Mouse (Mus musculus) C2C12 (cell line): Measurements from ENCODE around the gene Bfsp2. TPM values are rescaled to one million over a fixed set of nuclear protein-coding genes. Genes with fewer than 3 reads are reported as not detected.
"Not testable (repeated sequence)": the region's sequence is repeated elsewhere in the genome, so short reads cannot be mapped to it uniquely, and the experiment has no call there.

Source experiments
- H3K27me3 ChIP-seq: one replicate; pipeline ENCODE4 v1.6.1; 2011; ENCODE audit not compliant: control insufficient read depth, insufficient read depth, insufficient read length
- H3K36me3 ChIP-seq: one replicate; pipeline ENCODE4 v1.6.1; 2011; ENCODE audit not compliant: control insufficient read depth, insufficient read depth
- H3K4me3 ChIP-seq: one replicate; pipeline ENCODE4 v1.5.1; 2011; ENCODE audit warnings: mild to moderate bottlenecking, control low read depth; ENCODE audit not compliant: poor library complexity, insufficient read depth, severe bottlenecking
- H3K79me2 ChIP-seq: one replicate; pipeline ENCODE4 v1.6.1; 2011; ENCODE audit not compliant: control insufficient read depth, insufficient read depth
- H3K79me3 ChIP-seq: one replicate; pipeline ENCODE4 v1.6.1; 2011; ENCODE audit warnings: low read depth, control low read depth
- H3ac ChIP-seq: one replicate; pipeline ENCODE3; 2011; ENCODE audit warnings: low read depth; ENCODE audit not compliant: control insufficient read depth, insufficient read length
- CEBPB ChIP-seq: IDR thresholded peaks from one replicate; pipeline ENCODE4 v1.6.1; 2011; ENCODE audit warnings: low read depth, mild to moderate bottlenecking, control low read depth, moderate library complexity
- CTCF ChIP-seq: IDR thresholded peaks from one replicate; pipeline ENCODE4 v1.5.1; 2011; ENCODE audit not compliant: control insufficient read depth, insufficient read depth, insufficient read length
- FOSL1 ChIP-seq: IDR thresholded peaks from one replicate; pipeline ENCODE4 v1.8.0; 2011; ENCODE audit warnings: mild to moderate bottlenecking, low read length; ENCODE audit not compliant: poor library complexity, insufficient read depth, severe bottlenecking
- MAX ChIP-seq: IDR thresholded peaks from one replicate; pipeline ENCODE4 v1.6.1; 2011; ENCODE audit warnings: mild to moderate bottlenecking, control low read depth
- MYOD1 ChIP-seq: IDR thresholded peaks from one replicate; pipeline ENCODE4 v1.6.1; 2011; ENCODE audit warnings: low read depth; ENCODE audit not compliant: control insufficient read depth, insufficient read length
- MYOG ChIP-seq: IDR thresholded peaks from one replicate; pipeline ENCODE4 v1.6.1; 2011; ENCODE audit not compliant: control insufficient read depth, insufficient read length; ENCODE audit errors: extremely low read depth
- USF1 ChIP-seq: IDR thresholded peaks from one replicate; pipeline ENCODE4 v1.6.1; 2011; ENCODE audit warnings: low read depth, mild to moderate bottlenecking, control low read depth, moderate library complexity
- polyA plus RNA-seq: library from polyadenylated mRNA; unstranded; fragments of >200 nt; fragmentation: generic; extraction: Trizol; gene quantifications from one replicate; pipeline ENCODE4 v1.2.1, GENCODE M21; 2012; ENCODE audit warnings: missing spikeins

The Bfsp2 gene
- polyA plus RNA-seq, 1 experiment, result 0.22 TPM

- Histone ChIP-seq H3K27me3 (no peaks in the 10 kb centered on the region), H3K79me2 (no peaks in the 10 kb centered on the region), H3K36me3 (no peaks in the 10 kb centered on the region), H3K79me3 (no peaks in the 10 kb centered on the region), H3K4me3 (no peak overlapping the region), H3ac (no peak overlapping the region)
- TF ChIP-seq MYOD1, result no peak
- TF ChIP-seq USF1, result no peak
- no peak for TF ChIP-seq MAX
- TF ChIP-seq CTCF, result no peak
- no peak for TF ChIP-seq FOSL1
- TF ChIP-seq CEBPB, result no peak
- TF ChIP-seq MYOG, result no peak
Observed at GRCm38 (mm10) chr9:103424869-103425268, 55.4 kb downstream of the Bfsp2 start.

- TF ChIP-seq CTCF, result no peak
- no peak for TF ChIP-seq FOSL1
- TF ChIP-seq CEBPB, result no peak
- no peak for TF ChIP-seq USF1
- no peak for TF ChIP-seq MYOG
- TF ChIP-seq MAX, result no peak
- TF ChIP-seq MYOD1, result no peak
Observed at GRCm38 (mm10) chr9:103423951-103424350, 56.3 kb downstream of the Bfsp2 start.

GRCm38 (mm10) chr9:103423384-103423783 lies 56.8 kb downstream of the Bfsp2 start:
- Histone ChIP-seq H3ac (no peak overlapping the region), H3K27me3 (no peaks in the 10 kb centered on the region), H3K79me3 (no peaks in the 10 kb centered on the region), H3K36me3 (no peaks in the 10 kb centered on the region), H3K79me2 (no peaks in the 10 kb centered on the region), H3K4me3 (no peak overlapping the region)
- TF ChIP-seq CEBPB (no peak), MYOG (no peak), CTCF (no peak), MAX (no peak), MYOD1 (no peak), FOSL1 (no peak), USF1 (no peak)

More at GRCm38 (mm10) chr9:103423951-103424350, 56.3 kb downstream of the Bfsp2 start:
- Histone ChIP-seq H3K4me3 (no peak overlapping the region), H3K79me2 (no peaks in the 10 kb centered on the region), H3K79me3 (no peaks in the 10 kb centered on the region), H3K27me3 (no peaks in the 10 kb centered on the region), H3ac (no peak overlapping the region), H3K36me3 (no peaks in the 10 kb centered on the region)

- no peaks in the 10 kb centered on the region for H3K79me2 ChIP-seq
- no peak overlapping the region for H3K4me3 ChIP-seq
- H3K36me3 ChIP-seq, result no peaks in the 10 kb centered on the region
- TF ChIP-seq CEBPB (no peak), USF1 (no peak), MYOD1 (no peak), CTCF (no peak), MAX (no peak), MYOG (no peak)
- no peak overlapping the region for H3ac ChIP-seq
- H3K79me3 ChIP-seq, result no peaks in the 10 kb centered on the region
- H3K27me3 ChIP-seq, result no peaks in the 10 kb centered on the region
Observed at GRCm38 (mm10) chr9:103422847-103423246, 57.4 kb downstream of the Bfsp2 start.

- Histone ChIP-seq H3K79me3 (no peaks in the 10 kb centered on the region), H3K36me3 (no peaks in the 10 kb centered on the region), H3K4me3 (no peak overlapping the region), H3K79me2 (no peaks in the 10 kb centered on the region), H3ac (no peak overlapping the region), H3K27me3 (no peaks in the 10 kb centered on the region)
- TF ChIP-seq USF1 (no peak), MYOG (no peak), MAX (no peak), MYOD1 (no peak), FOSL1 (no peak), CEBPB (no peak), CTCF (no peak)
Observed at GRCm38 (mm10) chr9:103420844-103421243, 59.4 kb downstream of the Bfsp2 start.

GRCm38 (mm10) chr9:103418786-103419185 lies 61.4 kb downstream of the Bfsp2 start:
- H3K4me3 ChIP-seq, result no peak overlapping the region
- no peaks in the 10 kb centered on the region for H3K36me3 ChIP-seq
- no peaks in the 10 kb centered on the region for H3K79me3 ChIP-seq
- TF ChIP-seq CTCF (no peak), MYOD1 (no peak), USF1 (no peak), CEBPB (no peak), MYOG (no peak), MAX (no peak), FOSL1 (no peak)
- H3ac ChIP-seq, result no peak overlapping the region
- H3K27me3 ChIP-seq, result no peaks in the 10 kb centered on the region
- no peaks in the 10 kb centered on the region for H3K79me2 ChIP-seq

- H3K36me3 ChIP-seq, H3K27me3 ChIP-seq, H3K79me3 ChIP-seq, H3K79me2 ChIP-seq, H3K4me3 ChIP-seq, H3ac ChIP-seq: not testable (repeated sequence)
Observed at GRCm38 (mm10) chr9:103418267-103418666, 62.0 kb downstream of the Bfsp2 start.
